Mouse (Mus musculus): ENCODE data around the gene Dcpp1. TPM values are rescaled to one million over a fixed set of nuclear protein-coding genes. Genes with fewer than 3 reads are reported as not detected.
"Not testable (repeated sequence)": the region's sequence is repeated elsewhere in the genome, so short reads cannot be mapped to it uniquely, and the experiment has no call there.

The Dcpp1 gene
- polyA plus RNA-seq, 1 experiment from 2014 or later, result not detected

DNA sequence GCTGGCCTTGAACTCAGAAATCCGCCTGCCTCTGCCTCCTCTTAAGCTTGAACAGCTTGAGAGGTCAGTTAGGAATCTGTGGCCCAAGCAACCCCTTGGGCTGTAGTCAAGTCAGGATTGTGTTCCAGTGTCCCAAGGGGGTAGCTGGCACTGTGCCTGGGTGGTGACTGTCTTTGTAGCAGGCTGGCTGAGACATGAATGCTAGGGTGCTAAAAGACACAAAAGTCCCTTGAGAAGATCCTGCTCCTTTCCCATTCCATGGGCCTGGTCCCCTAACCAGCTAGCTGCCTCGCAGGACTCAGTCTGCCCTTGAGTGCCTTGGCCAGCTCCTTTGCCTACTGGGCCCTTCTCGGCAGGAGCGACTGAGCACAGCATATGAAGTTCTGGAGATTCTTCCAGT lies 17.8 kb upstream of the Dcpp1 start:
- H3K4me1 ChIP-seq, result 0 out of 2 replicates have a peak, but pooled peaks cover 4% of the 10 kb centered on the region
- no peak overlapping the region for H3K4me3 ChIP-seq
- no peaks in the 10 kb centered on the region; the same call in 1 of the 2 replicates for H3K9me3 ChIP-seq
- H3K27ac ChIP-seq, result no peak overlapping the region
- DNase-seq (ENCODE audit: low spot score), result no peak
- peaks cover 15% of the 10 kb centered on the region; the same call in 1 of the 2 replicates for H3K27me3 ChIP-seq (ENCODE audit: insufficient read depth, poor library complexity, severe bottlenecking)
- H3K36me3 ChIP-seq, result no peaks in the 10 kb centered on the region
- WGBS, result 79% methylated on average over 4 of the region's 4 CpGs

DNA sequence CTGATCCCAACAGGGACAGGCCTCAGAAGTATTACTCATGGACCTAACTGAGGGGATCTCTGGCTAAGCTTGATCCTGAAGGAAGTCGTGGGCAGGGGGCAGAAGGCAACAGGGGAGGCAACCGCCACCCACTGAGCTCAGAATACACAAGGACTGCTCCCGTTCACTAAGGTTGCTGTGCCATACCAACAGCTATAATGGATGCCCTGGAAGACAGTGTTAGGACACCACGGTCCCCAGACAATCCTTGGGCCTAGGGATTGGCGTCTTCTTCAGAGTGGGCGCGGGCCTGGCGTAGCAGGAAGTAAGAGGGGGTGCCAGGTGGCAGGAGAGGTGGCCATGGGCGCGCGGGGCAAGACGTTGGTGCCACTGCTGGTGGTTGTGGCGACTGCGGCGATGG lies 12.9 kb upstream of the Dcpp1 start, which contains the start of gene Prss21:
TSS of gene Prss21 (plus strand) at position 301 of the 400 bp plus-strand sequence.
- Histone ChIP-seq H3K27ac (no peak within 1 kb of the TSS), H3K4me1 (peaks cover 6% of the 10 kb centered on the region; the same call in 1 of the 2 replicates), H3K9me3 (no peaks in the 10 kb centered on the region; the same call in 1 of the 2 replicates), H3K27me3 (ENCODE audit: insufficient read depth, poor library complexity, severe bottlenecking) (0 out of 2 replicates have a peak, but pooled peaks cover 3% of the 10 kb centered on the region), H3K36me3 (no peaks in the 10 kb centered on the region), H3K4me3 (no peak within 1 kb of the TSS)
- no peak for DNase-seq (ENCODE audit: low spot score)
- 78% methylated on average over 15 of the region's 15 CpGs for WGBS

DNA sequence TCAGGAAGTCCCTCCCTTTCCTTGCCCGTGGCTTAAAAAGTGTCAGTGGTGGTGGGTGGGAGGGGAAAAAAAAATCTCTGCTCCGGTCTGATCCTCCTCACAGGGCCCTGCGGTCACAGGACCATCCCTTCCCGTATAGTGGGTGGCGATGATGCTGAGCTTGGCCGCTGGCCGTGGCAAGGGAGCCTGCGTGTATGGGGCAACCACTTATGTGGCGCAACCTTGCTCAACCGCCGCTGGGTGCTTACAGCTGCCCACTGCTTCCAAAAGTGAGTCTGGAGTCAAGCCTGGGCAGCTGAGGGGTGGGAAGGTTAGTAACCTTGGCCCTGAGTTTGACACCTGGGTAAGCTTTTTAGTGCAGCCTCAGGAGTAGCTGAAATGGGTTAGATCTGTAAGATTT lies 12.2 kb upstream of the Dcpp1 start:
- WGBS, result 82% methylated on average over 11 of the region's 11 CpGs
- 0 out of 2 replicates have a peak, but pooled peaks cover 3% of the 10 kb centered on the region for H3K27me3 ChIP-seq (ENCODE audit: insufficient read depth, poor library complexity, severe bottlenecking)
- no peak overlapping the region for H3K4me3 ChIP-seq
- H3K9me3 ChIP-seq, result no peaks in the 10 kb centered on the region; the same call in 1 of the 2 replicates
- peaks cover 6% of the 10 kb centered on the region; the same call in 1 of the 2 replicates for H3K4me1 ChIP-seq
- no peak overlapping the region for H3K27ac ChIP-seq
- DNase-seq (ENCODE audit: low spot score), result no peak
- H3K36me3 ChIP-seq, result no peaks in the 10 kb centered on the region

DNA sequence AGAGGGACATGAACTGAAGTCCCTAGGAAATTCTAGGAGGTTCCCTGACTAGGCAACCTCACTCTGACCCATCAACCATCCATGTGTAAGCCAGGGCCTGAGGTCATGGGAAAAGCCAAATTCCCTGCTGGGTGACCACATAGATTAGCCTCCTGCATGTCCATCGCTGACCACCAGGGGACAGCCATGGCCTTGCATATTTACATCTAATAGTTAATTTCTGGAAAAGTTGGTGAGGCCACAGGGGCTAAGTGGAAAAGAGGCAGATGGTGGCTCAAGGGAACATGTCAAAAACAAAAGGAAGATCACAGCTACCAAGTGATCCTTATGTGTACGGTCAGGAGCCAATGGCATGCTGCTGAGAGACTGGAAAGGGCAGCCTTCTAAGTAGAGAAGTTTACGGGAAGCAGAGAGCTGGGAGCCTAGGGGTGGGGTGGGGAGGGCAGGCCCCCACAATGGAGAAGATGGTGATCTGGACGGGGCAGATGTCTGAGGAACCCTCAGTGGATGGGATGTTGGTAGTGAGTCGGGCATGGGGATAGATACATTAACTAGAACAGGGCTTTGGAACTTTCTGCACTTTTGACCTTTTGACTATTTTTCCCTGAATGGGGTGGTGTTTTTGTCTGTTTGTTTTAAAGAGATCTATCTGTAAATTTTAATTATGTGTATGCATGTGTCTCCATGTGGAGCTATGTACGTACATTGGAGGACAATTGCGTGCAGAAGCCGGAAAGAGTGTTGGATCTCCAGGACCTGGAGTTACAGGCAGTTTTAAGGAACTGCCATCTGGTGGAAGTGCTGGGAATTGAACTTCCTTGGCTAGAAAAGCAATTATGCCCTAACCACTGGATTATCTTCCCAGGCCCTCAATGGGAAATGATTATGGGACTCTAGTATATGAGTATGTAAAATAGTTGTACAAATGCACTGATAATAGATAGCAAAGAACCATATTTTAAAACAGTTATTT lies 6.5 kb upstream of the Dcpp1 start:
- no peak overlapping the region for H3K27ac ChIP-seq
- 43% methylated on average over 8 of the region's 8 CpGs for WGBS
- H3K27me3 ChIP-seq (ENCODE audit: insufficient read depth, poor library complexity, severe bottlenecking), result peaks cover 4% of the 10 kb centered on the region; the same call in 1 of the 2 replicates
- peaks cover 10% of the 10 kb centered on the region for H3K4me1 ChIP-seq
- no peaks in the 10 kb centered on the region for H3K9me3 ChIP-seq
- no peaks in the 10 kb centered on the region for H3K36me3 ChIP-seq
- DNase-seq (ENCODE audit: low spot score), result no peak
- H3K4me3 ChIP-seq, result no peak overlapping the region

DNA sequence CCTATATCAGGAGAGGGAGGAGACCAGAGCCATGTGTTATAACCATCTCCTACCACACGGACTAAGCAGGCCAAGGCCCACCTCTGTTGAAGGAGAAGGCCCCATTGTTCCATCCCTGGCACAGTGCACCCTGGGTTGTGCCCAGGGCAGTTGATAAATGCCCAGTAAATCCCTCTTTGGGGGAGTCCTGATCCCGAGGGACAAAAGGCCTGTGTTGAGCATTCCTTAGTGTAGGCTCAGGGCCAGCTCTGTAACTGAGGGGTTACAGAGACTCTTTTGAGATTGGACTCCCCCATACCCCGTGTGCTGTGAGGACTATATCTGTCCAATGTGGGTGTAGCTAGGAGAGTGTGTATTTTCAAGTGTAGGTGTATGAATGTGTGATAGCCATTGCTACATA lies 3.9 kb upstream of the Dcpp1 start:
- Histone ChIP-seq H3K4me1 (peaks cover 4% of the 10 kb centered on the region), H3K27me3 (ENCODE audit: insufficient read depth, poor library complexity, severe bottlenecking) (peaks cover 4% of the 10 kb centered on the region; the same call in 1 of the 2 replicates), H3K4me3 (no peak overlapping the region), H3K36me3 (no peaks in the 10 kb centered on the region), H3K9me3 (no peaks in the 10 kb centered on the region), H3K27ac (no peak overlapping the region)
- no peak for DNase-seq (ENCODE audit: low spot score)
- WGBS, result 59% methylated on average over 3 of the region's 3 CpGs

GRCm38 (mm10) chr17:23877166-23877565 lies 3.5 kb upstream of the Dcpp1 start:
- Histone ChIP-seq H3K27ac (no peak overlapping the region), H3K27me3 (ENCODE audit: insufficient read depth, poor library complexity, severe bottlenecking) (peaks cover 4% of the 10 kb centered on the region; the same call in 1 of the 2 replicates), H3K36me3 (no peaks in the 10 kb centered on the region), H3K4me3 (no peak overlapping the region), H3K9me3 (no peaks in the 10 kb centered on the region), H3K4me1 (peaks cover 4% of the 10 kb centered on the region)
- WGBS, result 82% methylated on average over 2 of the region's 2 CpGs
- no peak for DNase-seq (ENCODE audit: low spot score)

GRCm38 (mm10) chr17:23917158-23917557 lies 36.5 kb downstream of the Dcpp1 start, which contains the start of gene Dcpp3:
TSS of gene Dcpp3 (plus strand) at chr17:23917458.
- H3K27me3 ChIP-seq (ENCODE audit: insufficient read depth, poor library complexity, severe bottlenecking); H3K4me3 ChIP-seq; H3K9me3 ChIP-seq; H3K36me3 ChIP-seq; DNase-seq (ENCODE audit: low spot score); H3K4me1 ChIP-seq; H3K27ac ChIP-seq: not testable (repeated sequence)
- 60% methylated on average over 4 of the region's 4 CpGs for WGBS

GRCm38 (mm10) chr17:23924531-23925007 lies 43.9 kb downstream of the Dcpp1 start:
- Histone ChIP-seq H3K4me1 (peaks cover 10% of the 10 kb centered on the region), H3K4me3 (peak overlapping the region; percentile 70), H3K36me3 (no peaks in the 10 kb centered on the region), H3K27me3 (ENCODE audit: insufficient read depth, poor library complexity, severe bottlenecking) (peaks cover 4% of the 10 kb centered on the region; the same call in 1 of the 2 replicates), H3K27ac (peak overlapping the region; percentile 95), H3K9me3 (no peaks in the 10 kb centered on the region)
- under 1% methylated on average over 29 of the region's 29 CpGs for WGBS
- peak; percentile 96 for DNase-seq (ENCODE audit: low spot score)

GRCm38 (mm10) chr17:23925090-23925493 lies 44.4 kb downstream of the Dcpp1 start:
- H3K4me3 ChIP-seq, result peak overlapping the region; percentile 70
- WGBS, result 0% methylated on average over 14 of the region's 14 CpGs

DNA sequence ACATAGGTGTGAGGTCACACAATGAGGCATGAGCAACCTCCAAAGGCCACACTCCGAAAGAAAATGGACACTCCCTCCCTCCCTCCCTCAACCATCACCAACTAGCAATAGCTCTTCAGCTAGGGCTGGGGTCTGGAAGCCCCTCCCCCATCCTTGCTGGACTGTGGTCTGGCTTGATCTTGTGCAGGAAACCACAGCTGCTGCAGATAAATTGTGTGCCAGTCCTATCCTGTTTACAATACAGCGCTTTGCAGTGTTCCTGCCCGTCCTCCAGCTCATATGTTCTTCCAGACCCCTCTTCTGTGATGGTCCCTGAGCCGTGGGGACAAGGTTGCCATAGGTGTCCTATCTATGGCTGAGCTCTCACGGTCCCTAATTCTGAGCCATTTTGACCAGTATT lies 50.5 kb downstream of the Dcpp1 start:
- Histone ChIP-seq H3K4me3 (no peak overlapping the region), H3K27me3 (ENCODE audit: insufficient read depth, poor library complexity, severe bottlenecking) (peaks cover 4% of the 10 kb centered on the region; the same call in 1 of the 2 replicates), H3K4me1 (no peaks in the 10 kb centered on the region), H3K9me3 (no peaks in the 10 kb centered on the region), H3K27ac (no peak overlapping the region), H3K36me3 (no peaks in the 10 kb centered on the region)
- WGBS, result 61% methylated on average over 5 of the region's 5 CpGs
- DNase-seq (ENCODE audit: low spot score), result no peak

More at GRCm38 (mm10) chr17:23925090-23925493, 44.4 kb downstream of the Dcpp1 start:
- DNase-seq (ENCODE audit: low spot score), result peak; percentile 86
- peaks cover 10% of the 10 kb centered on the region for H3K4me1 ChIP-seq
- H3K9me3 ChIP-seq, result no peaks in the 10 kb centered on the region
- no peaks in the 10 kb centered on the region for H3K36me3 ChIP-seq
- H3K27ac ChIP-seq, result peak overlapping the region; percentile 95
- H3K27me3 ChIP-seq (ENCODE audit: insufficient read depth, poor library complexity, severe bottlenecking), result peaks cover 4% of the 10 kb centered on the region; the same call in 1 of the 2 replicates

Measured in heart, embryonic 10.5 days (tissue).